Mouse (Mus musculus): Measurements from ENCODE around the gene Zfp229. TPM values are rescaled to one million over a fixed set of nuclear protein-coding genes. Genes with fewer than 3 reads are reported as not detected.
A peak's percentile ranks its signal among the peaks of the same experiment; 100 is the strongest.
"Not testable (repeated sequence)": the region's sequence is repeated elsewhere in the genome, so short reads cannot be mapped to it uniquely, and the experiment has no call there.

The Zfp229 gene
- 1.7 and 1.8 TPM in 2 replicates for polyA plus RNA-seq (2015; fragmentation: Nextera tagmentation; extraction: Ambion mirVana)

DNA sequence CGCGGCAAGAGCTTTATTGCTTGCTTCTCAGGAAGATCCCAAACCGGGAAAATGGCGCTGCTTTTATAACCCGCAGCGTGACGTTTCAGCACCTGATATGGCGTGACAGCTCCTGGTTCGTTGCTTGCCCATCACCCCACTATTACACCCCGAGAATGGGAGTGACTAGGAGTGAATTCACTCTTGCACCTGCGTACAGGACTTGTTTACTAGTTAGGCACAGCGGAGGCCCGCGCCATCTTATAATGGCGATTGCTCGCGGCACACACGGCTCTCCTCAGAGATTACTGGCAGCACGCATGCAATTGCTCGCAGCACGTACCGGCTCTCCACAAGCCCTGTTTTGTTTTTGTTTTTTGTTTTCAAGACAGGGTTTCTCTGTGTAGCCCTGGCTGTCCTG, at the start of gene Zfp229:
Gene Zfp229, plus strand, starts transcription at position 301 of the 400 bp plus-strand sequence.
- 86% methylated on average over 9 of the region's 22 CpGs for WGBS (ENCODE audit: insufficient replicate concordance)
- H3K9me3 ChIP-seq (replicated peaks; ENCODE audit: control insufficient read depth, low read length); H3K27ac ChIP-seq (ENCODE audit: low read length); H3K4me1 ChIP-seq (ENCODE audit: control insufficient read depth, low read depth, low read length); ATAC-seq (ENCODE audit: low read depth); H3K4me3 ChIP-seq (ENCODE audit: low read depth, low read length); H3K9ac ChIP-seq (ENCODE audit: low read depth, low read length); H3K27me3 ChIP-seq (ENCODE audit: control insufficient read depth, insufficient read depth, low read depth, low read length); H3K4me2 ChIP-seq (ENCODE audit: low read depth, low read length); H3K36me3 ChIP-seq (ENCODE audit: control insufficient read depth, insufficient read depth): not testable (repeated sequence)

DNA sequence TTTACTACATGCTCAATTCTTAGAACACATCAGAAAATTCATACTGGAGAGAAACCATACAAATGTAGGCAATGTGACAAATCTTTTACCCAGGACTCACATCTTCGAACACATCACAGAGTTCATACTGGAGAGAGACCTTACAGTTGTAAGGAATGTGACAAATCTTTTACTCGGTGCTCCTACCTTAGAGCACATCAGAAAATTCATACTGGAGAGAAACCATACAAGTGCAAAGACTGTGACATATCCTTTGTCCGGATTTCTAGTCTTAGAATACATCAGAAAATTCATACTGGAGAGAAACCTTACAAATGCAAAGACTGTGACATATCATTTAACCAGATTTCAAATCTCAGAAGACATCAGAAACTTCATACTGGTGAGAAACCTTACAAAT, 39.0 kb upstream of the Zfp229 start, which contains the start of gene Gm10226:
Gene Gm10226, plus strand, starts transcription at position 301 of the 400 bp plus-strand sequence.
- Histone ChIP-seq H3K9me3 (replicated peaks; ENCODE audit: control insufficient read depth, low read length) (no peaks in the 10 kb centered on the region), H3K27me3 (ENCODE audit: control insufficient read depth, insufficient read depth, low read depth, low read length) (no peaks in the 10 kb centered on the region), H3K9ac (ENCODE audit: low read depth, low read length) (no peak within 1 kb of the TSS), H3K27ac (ENCODE audit: low read length) (no peak within 1 kb of the TSS), H3K36me3 (ENCODE audit: control insufficient read depth, insufficient read depth) (0 out of 2 replicates have a peak, but pooled peaks cover 2% of the 10 kb centered on the region), H3K4me3 (ENCODE audit: low read depth, low read length) (no peak within 1 kb of the TSS), H3K4me2 (ENCODE audit: low read depth, low read length) (no peak within 1 kb of the TSS), H3K4me1 (ENCODE audit: control insufficient read depth, low read depth, low read length) (no peaks in the 10 kb centered on the region; the same call in 1 of the 2 replicates)
- WGBS (ENCODE audit: insufficient replicate concordance): 68% methylated on average over 3 of the region's 3 CpGs
- ATAC-seq (ENCODE audit: low read depth): no peak

DNA sequence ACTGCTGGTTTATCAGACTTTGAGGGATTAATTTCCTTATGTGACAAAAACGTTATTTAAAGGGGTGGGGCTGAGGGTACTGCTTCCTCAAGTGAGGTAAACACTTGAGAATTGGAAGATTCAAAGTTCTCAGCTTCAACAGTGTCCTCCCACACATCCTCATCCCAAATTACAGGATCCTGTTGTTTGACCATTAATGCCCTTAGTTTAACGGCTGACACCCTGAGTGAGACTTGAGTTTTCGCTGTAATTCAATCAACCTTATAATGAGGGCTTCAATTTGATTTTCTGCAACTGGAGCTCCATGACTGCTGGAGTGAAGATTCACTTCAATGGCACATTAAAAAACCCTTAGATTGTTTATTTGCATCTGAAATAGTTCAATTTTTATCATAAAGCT, 37.3 kb upstream of the Zfp229 start:
- no peaks in the 10 kb centered on the region for H3K27me3 ChIP-seq (ENCODE audit: control insufficient read depth, insufficient read depth, low read depth, low read length)
- H3K9ac ChIP-seq (ENCODE audit: low read depth, low read length): no peak overlapping the region
- no peaks in the 10 kb centered on the region for H3K9me3 ChIP-seq (replicated peaks; ENCODE audit: control insufficient read depth, low read length)
- 74% methylated on average over 3 of the region's 3 CpGs for WGBS (ENCODE audit: insufficient replicate concordance)
- H3K4me3 ChIP-seq (ENCODE audit: low read depth, low read length): no peak overlapping the region
- no peak overlapping the region for H3K4me2 ChIP-seq (ENCODE audit: low read depth, low read length)
- no peak for ATAC-seq (ENCODE audit: low read depth)
- no peaks in the 10 kb centered on the region; the same call in 1 of the 2 replicates for H3K4me1 ChIP-seq (ENCODE audit: control insufficient read depth, low read depth, low read length)
- no peak overlapping the region for H3K27ac ChIP-seq (ENCODE audit: low read length)
- 0 out of 2 replicates have a peak, but pooled peaks cover 2% of the 10 kb centered on the region for H3K36me3 ChIP-seq (ENCODE audit: control insufficient read depth, insufficient read depth)

DNA sequence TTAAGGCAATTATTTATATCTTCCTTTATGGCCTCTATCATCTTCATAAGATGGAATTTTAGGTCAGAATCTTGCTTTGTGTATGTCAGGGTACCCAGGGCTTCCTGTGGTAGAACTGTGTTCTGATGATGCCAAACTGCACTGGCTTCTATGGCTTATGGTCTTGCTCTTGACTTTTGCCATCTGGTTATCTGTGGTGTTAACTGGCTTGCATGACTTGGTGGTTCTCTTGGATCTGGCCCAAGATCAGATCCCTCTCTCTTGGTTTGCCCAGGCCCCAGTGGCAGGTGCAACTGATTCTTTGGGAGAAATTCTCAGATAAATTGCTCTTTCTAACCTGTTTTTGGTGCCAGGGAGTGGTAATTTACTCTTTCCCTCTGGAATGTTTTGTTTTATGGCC, 34.5 kb upstream of the Zfp229 start:
- no peaks in the 10 kb centered on the region for H3K27me3 ChIP-seq (ENCODE audit: control insufficient read depth, insufficient read depth, low read depth, low read length)
- peak; percentile 60 for ATAC-seq (ENCODE audit: low read depth)

DNA sequence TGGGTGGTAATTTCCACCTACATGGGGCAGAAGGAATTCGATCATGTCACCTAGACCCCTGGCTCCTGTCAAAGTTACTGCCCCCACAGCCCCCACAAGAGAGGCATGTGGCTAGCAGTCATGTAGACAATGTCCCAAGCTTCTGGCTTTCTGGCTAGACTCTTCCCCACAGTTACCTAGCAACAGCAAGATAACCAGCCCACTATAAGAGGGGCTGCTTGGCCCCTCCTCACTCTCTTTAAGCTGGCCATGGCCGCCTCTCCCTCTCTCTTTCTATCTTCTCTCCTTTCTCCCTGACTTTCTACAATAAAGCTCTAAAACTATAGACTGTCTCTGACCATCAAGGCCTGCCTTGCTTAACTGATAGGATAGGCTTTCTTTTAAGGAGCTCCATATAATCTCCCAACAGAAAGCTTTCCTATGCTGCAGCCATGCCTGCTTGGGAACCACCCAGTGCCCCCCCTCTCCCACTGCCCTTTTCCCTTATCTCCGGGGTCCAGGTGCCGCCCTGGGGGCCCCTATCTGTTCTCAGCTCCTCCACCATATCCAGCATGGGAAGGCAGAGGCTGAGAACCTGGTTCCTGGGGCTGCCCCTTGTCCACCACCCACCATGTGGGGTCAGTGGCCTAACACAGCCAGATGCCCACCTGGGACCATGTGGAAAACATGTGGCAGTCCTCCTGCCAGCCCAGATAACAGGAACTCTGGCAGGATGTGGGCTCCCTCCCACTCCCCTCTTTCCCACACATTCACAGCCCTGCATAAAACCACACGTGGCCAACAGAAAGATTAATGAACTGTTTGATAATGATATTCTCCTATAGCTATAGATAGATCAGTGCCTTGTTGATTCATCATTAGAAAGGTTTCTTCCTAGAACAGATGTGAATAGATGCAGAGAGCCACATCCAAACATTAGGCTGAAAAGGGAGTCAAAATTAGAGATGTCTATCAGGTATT, 28.0 kb upstream of the Zfp229 start:
- Histone ChIP-seq H3K9me3 (replicated peaks; ENCODE audit: control insufficient read depth, low read length) (no peaks in the 10 kb centered on the region), H3K27me3 (ENCODE audit: control insufficient read depth, insufficient read depth, low read depth, low read length) (no peaks in the 10 kb centered on the region), H3K4me3 (ENCODE audit: low read depth, low read length) (peak overlapping the region; percentile 24; the same call in 1 of the 2 replicates), H3K4me2 (ENCODE audit: low read depth, low read length) (peak overlapping the region; percentile 60), H3K4me1 (ENCODE audit: control insufficient read depth, low read depth, low read length) (peaks cover 20% of the 10 kb centered on the region), H3K9ac (ENCODE audit: low read depth, low read length) (peak overlapping the region; percentile 40), H3K27ac (ENCODE audit: low read length) (peak overlapping the region; percentile 85), H3K36me3 (ENCODE audit: control insufficient read depth, insufficient read depth) (no peaks in the 10 kb centered on the region)
- WGBS (ENCODE audit: insufficient replicate concordance): 11% methylated on average over 5 of the region's 5 CpGs
- peak; percentile 97 for ATAC-seq (ENCODE audit: low read depth)

More for the DNA sequence above, 34.5 kb upstream of the Zfp229 start:
- H3K9me3 ChIP-seq (replicated peaks; ENCODE audit: control insufficient read depth, low read length): no peaks in the 10 kb centered on the region
- no peak overlapping the region for H3K4me2 ChIP-seq (ENCODE audit: low read depth, low read length)
- no peaks in the 10 kb centered on the region for H3K36me3 ChIP-seq (ENCODE audit: control insufficient read depth, insufficient read depth)
- no peak overlapping the region for H3K27ac ChIP-seq (ENCODE audit: low read length)
- no peak overlapping the region for H3K9ac ChIP-seq (ENCODE audit: low read depth, low read length)
- H3K4me3 ChIP-seq (ENCODE audit: low read depth, low read length): no peak overlapping the region
- H3K4me1 ChIP-seq (ENCODE audit: control insufficient read depth, low read depth, low read length): no peaks in the 10 kb centered on the region; the same call in 1 of the 2 replicates

DNA sequence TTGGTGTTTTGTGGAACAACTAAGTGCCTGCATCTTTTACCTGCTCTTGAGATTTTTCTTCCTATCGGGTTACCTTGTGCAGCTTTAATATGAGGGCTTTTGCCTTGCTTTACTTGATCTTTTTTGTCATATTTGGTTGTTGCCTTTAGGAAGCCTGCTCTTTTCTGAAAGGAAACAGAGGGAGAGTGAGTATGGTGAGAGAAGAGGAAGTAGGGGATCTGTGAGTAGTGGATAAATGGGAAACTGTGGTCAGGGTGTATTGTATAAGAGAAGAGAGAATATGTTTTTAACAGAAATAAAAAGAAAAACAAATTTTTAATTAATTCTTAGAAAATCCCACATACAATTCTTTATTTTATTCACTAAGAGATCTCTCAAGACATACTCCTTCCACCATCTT, 27.2 kb upstream of the Zfp229 start:
- Histone ChIP-seq H3K4me2 (ENCODE audit: low read depth, low read length) (no peak overlapping the region; the same call in 1 of the 2 replicates), H3K27me3 (ENCODE audit: control insufficient read depth, insufficient read depth, low read depth, low read length) (no peaks in the 10 kb centered on the region), H3K9me3 (replicated peaks; ENCODE audit: control insufficient read depth, low read length) (no peaks in the 10 kb centered on the region), H3K4me3 (ENCODE audit: low read depth, low read length) (no peak overlapping the region), H3K4me1 (ENCODE audit: control insufficient read depth, low read depth, low read length) (peaks cover 22% of the 10 kb centered on the region), H3K36me3 (ENCODE audit: control insufficient read depth, insufficient read depth) (no peaks in the 10 kb centered on the region), H3K27ac (ENCODE audit: low read length) (peak overlapping the region; percentile 85), H3K9ac (ENCODE audit: low read depth, low read length) (no peak overlapping the region)
- WGBS (ENCODE audit: insufficient replicate concordance): 25% methylated on average over 1 of the region's 1 CpGs
- no peak for ATAC-seq (ENCODE audit: low read depth)

DNA sequence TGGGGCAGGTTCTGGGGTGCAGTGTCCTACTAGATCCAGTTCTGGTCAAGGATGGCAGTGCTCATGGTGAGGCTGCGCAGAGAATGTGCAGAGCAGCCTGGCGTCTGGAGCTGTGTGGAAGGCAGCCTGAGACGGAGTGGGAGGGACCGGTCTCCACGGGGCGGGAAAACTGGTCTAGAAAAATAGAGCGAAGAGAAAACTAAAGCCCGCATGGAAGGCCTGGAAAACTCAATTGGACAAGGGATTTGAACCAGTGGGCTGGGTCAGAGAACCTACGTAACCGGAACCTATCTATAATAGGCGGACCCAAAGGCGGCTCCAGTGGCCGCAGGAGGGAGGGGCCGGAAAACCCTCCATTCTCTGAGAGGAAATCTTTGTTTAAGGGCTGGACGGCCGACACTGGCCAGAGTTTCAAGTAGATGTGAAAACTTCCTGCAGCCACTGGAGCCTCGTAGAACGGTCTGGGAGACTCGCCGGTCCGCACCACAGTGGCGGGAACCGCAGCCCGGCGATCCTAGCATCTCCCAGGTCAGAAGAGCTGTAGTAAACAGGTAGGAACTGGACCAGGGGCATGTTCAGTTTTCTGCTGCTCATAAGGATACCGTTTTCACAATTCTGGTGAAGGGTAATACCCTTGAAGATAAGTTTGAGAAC, 23.1 kb upstream of the Zfp229 start, which contains the start of gene Zfp760:
Gene Zfp760, plus strand, starts transcription at position 399 of the 654 bp plus-strand sequence.
- H3K27ac ChIP-seq (ENCODE audit: low read length): peak within 1 kb of the TSS; percentile 89
- H3K4me1 ChIP-seq (ENCODE audit: control insufficient read depth, low read depth, low read length): peaks cover 20% of the 10 kb centered on the region
- peak within 1 kb of the TSS; percentile 70 for H3K4me2 ChIP-seq (ENCODE audit: low read depth, low read length)
- WGBS (ENCODE audit: insufficient replicate concordance): 7% methylated on average over 26 of the region's 26 CpGs
- peak within 1 kb of the TSS; percentile 79 for H3K4me3 ChIP-seq (ENCODE audit: low read depth, low read length)
- 0 out of 2 replicates have a peak, but pooled peaks cover 5% of the 10 kb centered on the region for H3K36me3 ChIP-seq (ENCODE audit: control insufficient read depth, insufficient read depth)
- H3K9ac ChIP-seq (ENCODE audit: low read depth, low read length): peak within 1 kb of the TSS; percentile 78
- H3K9me3 ChIP-seq (replicated peaks; ENCODE audit: control insufficient read depth, low read length): no peaks in the 10 kb centered on the region
- H3K27me3 ChIP-seq (ENCODE audit: control insufficient read depth, insufficient read depth, low read depth, low read length): no peaks in the 10 kb centered on the region
- peak; percentile 78 for ATAC-seq (ENCODE audit: low read depth)

DNA sequence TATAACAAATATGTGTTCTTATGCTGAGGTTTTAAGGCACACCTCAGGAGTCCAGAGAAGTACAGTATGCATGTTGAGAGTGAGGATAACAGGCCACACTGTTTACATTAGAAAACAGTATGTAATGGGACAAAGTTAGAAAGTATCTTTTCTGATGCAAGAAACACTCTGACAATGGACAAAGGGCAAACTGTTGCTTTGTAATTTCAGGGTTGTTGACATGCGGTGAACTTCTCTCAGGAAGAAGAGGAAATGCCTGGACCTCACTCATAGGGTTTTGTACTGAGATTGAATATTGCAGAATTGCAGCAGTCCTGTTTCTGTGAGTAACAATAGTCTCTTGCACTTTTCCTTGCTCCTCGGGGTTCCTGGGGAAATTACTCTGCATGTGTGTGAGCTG, 22.2 kb upstream of the Zfp229 start:
- Histone ChIP-seq H3K4me3 (ENCODE audit: low read depth, low read length) (peak overlapping the region; percentile 79), H3K9me3 (replicated peaks; ENCODE audit: control insufficient read depth, low read length) (no peaks in the 10 kb centered on the region), H3K9ac (ENCODE audit: low read depth, low read length) (peak overlapping the region; percentile 53), H3K36me3 (ENCODE audit: control insufficient read depth, insufficient read depth) (peaks cover 5% of the 10 kb centered on the region; the same call in 1 of the 2 replicates), H3K27ac (ENCODE audit: low read length) (peak overlapping the region; percentile 54; the same call in 1 of the 2 replicates), H3K4me2 (ENCODE audit: low read depth, low read length) (peak overlapping the region; percentile 70), H3K4me1 (ENCODE audit: control insufficient read depth, low read depth, low read length) (peaks cover 11% of the 10 kb centered on the region), H3K27me3 (ENCODE audit: control insufficient read depth, insufficient read depth, low read depth, low read length) (no peaks in the 10 kb centered on the region)
- WGBS (ENCODE audit: insufficient replicate concordance): 20% methylated on average over 2 of the region's 2 CpGs
- no peak for ATAC-seq (ENCODE audit: low read depth)

Data from liver, embryonic 16.5 days (tissue).